Mouse (Mus musculus): ENCODE measurements around the gene Prdm4. TPM values are rescaled to one million over a fixed set of nuclear protein-coding genes. Genes with fewer than 3 reads are reported as not detected.

Prdm4 gene
- polyA plus RNA-seq, 1 experiment = 18.0 TPM

GRCm38 (mm10) chr10:85846105-85846862 lies 70.7 kb downstream of the Prdm4 start:
- Histone ChIP-seq H3K27me3 (ENCODE audit: control insufficient read depth, insufficient read depth, insufficient read length) (peaks cover 12% of the 10 kb centered on the region), H3K79me3 (ENCODE audit: low read depth) (no peaks in the 10 kb centered on the region), H3ac (ENCODE audit: control insufficient read depth, insufficient read length, low read depth) (no peak overlapping the region), H3K79me2 (ENCODE audit: control insufficient read depth, insufficient read depth) (no peaks in the 10 kb centered on the region), H3K4me3 (ENCODE audit: insufficient read depth, poor library complexity, severe bottlenecking) (no peak overlapping the region), H3K36me3 (ENCODE audit: control insufficient read depth, insufficient read depth) (no peaks in the 10 kb centered on the region)
- TF ChIP-seq CTCF (IDR thresholded peaks at IDR 0.05; ENCODE audit: control insufficient read depth, insufficient read depth, insufficient read length) = no peak
- TF ChIP-seq CEBPB (IDR thresholded peaks at IDR 0.05; ENCODE audit: low read depth) = no peak
- TF ChIP-seq MYOG (IDR thresholded peaks at IDR 0.05; ENCODE audit: control insufficient read depth, extremely low read depth, insufficient read length) = no peak
- TF ChIP-seq MYOD1 (IDR thresholded peaks at IDR 0.05; ENCODE audit: control insufficient read depth, insufficient read length, low read depth) = no peak
- TF ChIP-seq FOSL1 (IDR thresholded peaks at IDR 0.05; ENCODE audit: insufficient read depth, low read length, poor library complexity, severe bottlenecking) = no peak
- TF ChIP-seq MAX (IDR thresholded peaks at IDR 0.05) = no peak
- TF ChIP-seq USF1 (IDR thresholded peaks at IDR 0.05; ENCODE audit: low read depth) = no peak

Other genes starting within 250 kb of the Prdm4 start
- 37.7 TPM for gene Pwp1, start 87.6 kb downstream of the Prdm4 start, polyA plus RNA-seq (2012; fragmentation: generic; extraction: Trizol)
- gene Ascl4, start 10.5 kb upstream of the Prdm4 start, polyA plus RNA-seq (2012; fragmentation: generic; extraction: Trizol) = not detected
- gene Rtcb, start 40.7 kb upstream of the Prdm4 start, polyA plus RNA-seq (2012; fragmentation: generic; extraction: Trizol) = 155 TPM
- gene Bpifc, start 94.8 kb upstream of the Prdm4 start, polyA plus RNA-seq (2012; fragmentation: generic; extraction: Trizol) = not detected
- gene Fbxo7, start 104.8 kb upstream of the Prdm4 start, polyA plus RNA-seq (2012; fragmentation: generic; extraction: Trizol) = 7.7 TPM

All from C2C12 (cell line).